Mouse (Mus musculus) cerebral cortex, adult 2 months (tissue): Measurements from ENCODE around the gene Cpm.

Experiments
- WGBS: fragments of 180-500 bp; shearing (Covaris S2); methylation state at CpG from one replicate; pipeline ENCODE4 v1.1.7; 2018; 5-methylcytosine and 5-hydroxymethylcytosine counted together

The Cpm gene

DNA sequence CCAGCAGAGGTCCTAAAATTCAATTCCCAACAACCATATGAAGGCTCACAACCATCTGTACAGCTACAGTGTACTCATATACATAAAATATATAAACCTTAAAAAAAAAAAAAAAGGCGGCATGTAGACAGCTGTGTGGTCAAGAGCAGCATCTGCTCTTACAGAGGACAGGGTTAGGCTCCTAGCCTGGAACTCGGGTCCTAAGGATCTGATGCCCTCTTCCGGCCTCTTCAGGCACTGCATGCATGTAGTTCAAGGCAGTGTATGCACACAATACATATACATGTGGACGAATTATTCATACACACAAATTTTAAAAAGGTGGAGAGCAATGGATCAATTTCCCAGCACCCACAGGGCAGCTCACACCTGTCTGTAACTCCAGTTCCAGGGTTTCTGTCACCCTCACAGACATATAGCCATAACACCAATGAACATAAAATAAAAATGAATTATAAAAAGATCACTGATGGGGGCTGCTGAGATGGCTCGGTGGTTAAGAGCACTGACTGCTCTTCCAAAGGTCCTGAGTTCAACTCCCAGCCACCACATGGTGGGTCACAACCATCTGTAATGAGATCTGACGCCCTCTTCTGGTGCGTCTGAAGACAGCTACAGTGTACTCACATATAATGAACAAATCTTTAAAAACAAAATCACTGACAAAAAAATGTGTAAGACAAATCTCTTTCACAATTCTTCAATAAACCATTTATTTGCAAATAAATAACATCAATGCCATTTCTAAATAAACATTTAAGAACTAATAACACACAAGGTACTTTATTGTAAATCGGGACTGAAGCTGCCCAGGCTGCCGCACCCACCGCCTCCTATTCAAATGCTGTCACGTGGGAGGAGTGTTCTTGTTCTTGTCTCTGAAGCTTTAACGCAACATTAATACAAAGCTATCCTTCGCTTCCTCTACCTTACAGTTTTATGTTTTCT lies 59.2 kb downstream of the Cpm start:
- WGBS = 76% methylated on average over 13 of the region's 13 CpGs

DNA sequence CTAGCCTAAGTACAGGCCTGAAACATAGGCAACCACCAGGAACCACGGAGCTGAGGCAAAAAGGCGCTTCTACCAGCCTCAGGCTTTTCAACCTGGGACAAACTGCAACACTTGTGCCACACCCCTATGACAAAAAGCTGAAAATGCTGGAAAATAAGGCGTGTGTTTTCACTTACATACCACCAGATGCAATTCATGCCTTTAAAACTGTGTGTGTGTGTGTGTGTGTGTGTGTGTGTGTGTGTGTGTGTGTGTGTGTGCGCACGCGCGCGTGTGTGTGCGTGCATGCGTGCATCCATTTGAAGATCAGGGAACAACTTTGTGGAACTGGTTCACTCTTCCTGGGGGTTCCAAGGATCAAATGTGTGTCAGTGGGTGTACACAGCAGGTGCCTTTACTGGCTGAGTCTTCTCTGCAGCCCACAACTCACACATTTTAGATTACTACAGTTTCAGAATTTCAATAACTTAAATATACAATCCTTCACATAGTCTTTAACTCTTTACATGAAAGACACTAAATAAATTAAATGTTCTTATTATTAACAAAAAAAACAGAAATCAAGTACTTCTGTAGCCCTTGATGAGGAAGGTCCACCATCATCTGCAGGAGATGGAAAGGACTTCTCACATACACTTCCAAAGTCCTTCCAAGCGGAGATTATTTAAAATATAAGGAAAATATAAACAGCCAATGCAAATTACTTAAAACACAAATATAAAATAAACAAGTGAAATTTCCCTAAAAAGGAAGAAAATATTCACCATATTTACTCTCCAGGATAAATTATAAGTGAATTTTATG lies 60.2 kb downstream of the Cpm start:
- WGBS = 88% methylated on average over 11 of the region's 11 CpGs

DNA sequence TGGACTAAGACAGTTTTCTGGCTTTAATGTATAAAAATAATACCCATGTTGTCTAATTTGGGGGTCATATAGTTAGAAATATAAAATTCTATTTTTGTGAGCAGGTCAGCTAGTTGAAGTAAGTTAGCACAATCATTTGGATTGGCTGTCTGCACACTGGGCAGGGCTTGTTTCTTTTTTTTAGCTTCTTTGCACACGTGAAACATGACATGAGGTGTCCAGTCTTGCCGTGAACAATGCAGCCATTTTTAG lies 60.7 kb downstream of the Cpm start:
- WGBS = 50% methylated on average over 2 of the region's 2 CpGs

DNA sequence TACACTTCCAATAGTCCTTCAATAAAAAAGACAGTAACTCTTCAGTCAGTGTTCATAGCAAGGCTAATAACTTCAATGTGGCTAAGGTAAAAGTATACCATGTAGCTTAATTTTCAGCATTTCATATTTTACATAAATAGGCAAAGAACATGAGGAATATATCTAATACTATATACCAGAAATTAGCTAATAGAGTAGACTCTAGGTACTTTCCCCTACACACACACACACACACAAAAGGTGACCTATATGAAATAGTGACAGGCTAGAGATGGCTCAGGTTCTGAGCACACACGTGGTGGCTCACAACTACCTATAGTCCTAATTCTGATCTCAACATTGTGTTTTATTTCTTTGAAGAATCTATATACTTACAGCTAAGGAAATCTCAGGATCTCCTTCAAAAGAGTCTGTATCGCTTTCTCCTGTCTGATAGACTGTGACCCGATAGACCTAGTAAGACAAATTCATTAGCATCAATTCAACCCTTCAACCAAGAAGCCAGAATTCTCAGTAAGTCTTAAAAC lies 61.5 kb downstream of the Cpm start:
- WGBS = 92% methylated on average over 3 of the region's 3 CpGs

DNA sequence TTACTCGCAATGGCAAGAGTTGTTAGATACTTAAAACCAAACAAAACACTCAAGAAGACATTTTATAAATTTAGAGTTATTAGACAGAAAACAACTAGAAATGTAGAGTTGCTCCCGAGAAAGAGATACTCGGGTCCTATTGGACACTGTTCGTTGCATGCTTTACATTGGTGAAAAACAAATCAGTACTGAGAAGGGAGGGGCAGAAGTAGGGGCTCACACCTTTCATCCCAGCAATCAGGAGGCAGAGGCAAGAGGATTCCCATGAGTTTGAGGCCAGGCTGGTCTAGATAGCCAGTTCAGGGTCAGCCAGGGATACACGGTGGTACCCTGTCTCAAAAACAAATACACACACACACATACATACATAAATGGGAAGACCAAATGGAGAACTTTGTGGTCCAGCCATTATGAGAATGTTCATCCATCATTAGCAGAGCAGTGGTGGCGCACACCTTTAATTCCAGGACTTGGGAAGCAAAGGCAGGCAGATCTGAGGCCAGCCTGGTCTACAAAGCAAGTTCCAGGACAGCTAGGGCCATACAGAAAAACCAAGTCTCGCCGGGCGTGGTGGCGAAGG lies 62.2 kb downstream of the Cpm start:
- 96% methylated on average over 10 of the region's 10 CpGs for WGBS

DNA sequence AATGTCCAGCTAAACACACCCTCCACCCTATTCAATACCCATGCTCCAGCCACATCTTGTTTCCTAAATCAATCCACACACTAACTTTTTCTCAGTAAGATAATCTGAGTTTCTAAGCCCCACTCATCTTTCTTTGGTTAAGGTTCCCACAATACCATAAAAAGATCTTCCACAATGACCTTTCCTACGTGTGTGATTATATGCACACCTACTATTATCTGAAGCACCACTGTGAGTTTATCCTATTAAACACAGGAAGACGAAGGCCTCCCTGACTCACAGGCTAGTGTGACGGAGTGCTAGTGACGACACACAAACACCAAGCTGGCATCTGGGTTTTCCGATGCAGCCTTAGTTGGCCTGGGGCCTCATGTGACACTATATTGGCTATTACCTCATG lies 63.7 kb downstream of the Cpm start:
- WGBS = 88% methylated on average over 5 of the region's 5 CpGs

DNA sequence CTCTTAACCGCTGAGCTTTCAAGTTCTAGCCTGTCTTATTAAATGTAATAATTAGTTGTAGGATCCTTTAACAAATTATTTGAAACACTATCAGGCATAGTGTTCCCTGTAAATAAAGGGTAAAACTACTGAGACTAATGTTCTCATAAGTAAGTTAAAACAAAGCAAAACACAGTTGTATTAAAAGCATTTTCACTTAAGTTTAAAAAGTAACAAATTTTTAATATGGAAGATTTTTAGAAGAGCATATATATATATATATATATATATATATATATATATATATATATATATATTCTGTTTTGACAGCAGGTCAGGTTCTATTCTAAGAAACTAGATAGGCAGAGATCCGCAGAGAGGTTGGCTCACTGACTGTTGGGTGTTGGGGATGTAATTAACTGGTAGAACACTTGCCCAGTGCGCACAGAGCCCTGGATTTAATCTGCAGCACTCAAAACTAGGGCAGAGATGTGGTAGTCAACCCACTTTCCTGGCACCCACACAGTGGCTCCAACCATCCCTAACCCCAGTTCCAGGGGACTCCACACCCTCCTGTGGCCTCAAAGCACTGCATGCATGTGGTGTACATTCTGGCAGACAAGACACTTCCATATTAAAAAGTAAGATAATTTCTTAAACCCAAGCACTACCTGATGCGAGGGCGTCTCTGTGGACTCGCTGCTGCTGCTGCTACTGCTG lies 65.1 kb downstream of the Cpm start:
- WGBS = 80% methylated on average over 6 of the region's 6 CpGs

DNA sequence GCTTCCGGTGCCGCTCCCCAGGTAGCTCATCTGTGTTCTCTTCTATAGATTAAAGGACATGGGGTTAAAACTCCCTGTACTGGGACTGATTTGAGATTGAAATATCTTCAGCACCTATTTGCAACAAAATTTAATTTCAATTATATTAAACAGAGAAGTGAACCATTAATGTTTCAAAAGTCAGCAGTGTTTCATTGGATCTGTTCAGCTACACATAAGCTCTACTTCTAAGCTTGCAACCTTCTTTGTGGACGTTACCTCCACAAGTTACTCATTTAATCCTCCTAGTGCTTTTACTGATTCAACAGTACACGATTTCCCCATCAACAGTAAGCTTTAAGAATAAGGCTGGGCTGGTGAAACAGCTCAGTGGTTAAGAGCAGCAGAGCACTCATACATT lies 65.7 kb downstream of the Cpm start:
- 89% methylated on average over 4 of the region's 4 CpGs for WGBS

DNA sequence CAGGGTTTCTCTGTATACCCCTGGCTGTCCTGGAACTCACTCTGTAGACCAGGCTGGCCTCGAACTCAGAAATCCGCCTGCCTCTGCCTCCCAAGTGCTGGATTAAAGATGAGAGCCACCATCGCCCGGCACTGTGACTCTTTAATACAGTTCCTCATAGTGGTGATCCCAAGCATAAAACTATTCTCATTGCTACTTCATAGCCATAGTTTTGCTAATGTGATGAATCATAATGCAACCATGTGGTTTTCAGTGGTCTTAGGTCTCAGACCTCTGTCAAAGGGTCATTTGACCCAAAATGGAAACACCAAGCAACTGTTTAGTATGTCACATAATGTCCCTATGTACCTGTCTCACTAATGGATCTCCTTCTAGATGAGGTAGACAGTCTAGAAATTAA lies 66.3 kb downstream of the Cpm start:
- WGBS = 96% methylated on average over 4 of the region's 4 CpGs

DNA sequence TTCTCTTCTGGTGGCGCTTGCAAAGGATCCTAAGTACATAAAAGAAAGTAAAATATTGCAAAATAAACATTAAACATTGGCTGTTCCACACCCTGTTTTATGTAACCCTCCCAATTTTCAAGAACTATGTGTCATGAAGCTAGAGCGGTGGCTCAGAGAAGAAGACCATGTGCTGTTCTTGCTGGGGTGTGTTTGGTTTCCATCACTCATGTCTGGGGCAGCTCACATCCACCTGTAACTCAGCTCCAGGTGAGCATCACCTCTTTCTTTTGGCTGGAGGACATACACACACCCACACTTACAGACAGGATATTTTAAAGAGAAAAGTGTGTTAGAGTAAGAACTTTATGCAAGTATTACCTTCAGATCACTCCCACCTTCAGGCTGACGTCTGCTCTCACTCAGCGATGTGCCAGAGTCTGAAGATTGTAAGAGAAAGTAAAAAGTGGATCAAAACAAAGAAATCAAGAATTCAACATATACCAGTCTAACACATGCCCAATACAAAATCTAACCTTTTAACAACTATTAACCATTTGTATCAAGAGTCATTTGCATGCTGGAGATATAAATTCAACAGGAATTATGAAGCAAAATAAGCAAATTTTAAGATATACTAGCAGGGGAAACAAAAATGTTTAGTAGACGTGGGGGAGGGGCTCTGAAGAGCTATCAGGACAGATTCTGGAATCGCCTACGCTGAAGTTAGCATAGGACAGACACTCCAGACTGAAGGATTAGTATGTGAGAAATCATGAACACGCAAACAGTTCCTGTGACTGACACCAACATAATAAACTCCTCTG lies 66.9 kb downstream of the Cpm start:
- WGBS = 71% methylated on average over 8 of the region's 8 CpGs

DNA sequence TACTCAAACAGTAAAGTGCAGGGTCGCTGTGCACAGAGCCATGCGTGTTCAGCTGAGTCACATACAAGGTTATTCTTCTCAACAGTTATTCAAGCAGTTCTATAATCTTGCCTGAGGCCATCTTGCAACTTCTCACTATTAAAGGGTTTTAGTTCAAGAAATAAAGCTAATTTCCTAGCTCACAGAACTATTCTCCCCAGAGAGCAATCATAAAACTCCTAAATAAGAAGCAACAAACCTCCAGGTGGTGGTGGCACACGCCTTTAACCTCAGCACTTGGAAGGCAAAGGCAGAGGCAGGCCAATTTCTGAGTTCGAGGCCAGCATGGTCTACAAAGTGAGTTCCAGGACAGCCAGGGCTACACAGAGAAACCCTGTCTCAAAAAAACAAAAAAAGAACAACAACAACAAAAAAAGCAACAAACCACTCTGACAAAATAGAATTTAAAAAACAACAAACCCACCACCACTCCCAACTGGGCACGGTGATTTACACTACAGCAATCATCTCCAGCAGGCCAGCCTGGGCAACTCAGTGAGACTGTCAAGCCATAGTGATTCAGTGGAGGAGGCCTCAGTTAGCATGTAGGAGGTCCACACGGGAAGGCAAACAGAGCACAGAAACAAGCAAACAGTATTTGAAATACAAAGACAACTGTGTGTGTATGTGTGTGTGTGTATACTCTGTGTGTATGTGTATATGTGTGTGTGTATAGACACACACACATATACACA lies 67.7 kb downstream of the Cpm start:
- 83% methylated on average over 6 of the region's 6 CpGs for WGBS

DNA sequence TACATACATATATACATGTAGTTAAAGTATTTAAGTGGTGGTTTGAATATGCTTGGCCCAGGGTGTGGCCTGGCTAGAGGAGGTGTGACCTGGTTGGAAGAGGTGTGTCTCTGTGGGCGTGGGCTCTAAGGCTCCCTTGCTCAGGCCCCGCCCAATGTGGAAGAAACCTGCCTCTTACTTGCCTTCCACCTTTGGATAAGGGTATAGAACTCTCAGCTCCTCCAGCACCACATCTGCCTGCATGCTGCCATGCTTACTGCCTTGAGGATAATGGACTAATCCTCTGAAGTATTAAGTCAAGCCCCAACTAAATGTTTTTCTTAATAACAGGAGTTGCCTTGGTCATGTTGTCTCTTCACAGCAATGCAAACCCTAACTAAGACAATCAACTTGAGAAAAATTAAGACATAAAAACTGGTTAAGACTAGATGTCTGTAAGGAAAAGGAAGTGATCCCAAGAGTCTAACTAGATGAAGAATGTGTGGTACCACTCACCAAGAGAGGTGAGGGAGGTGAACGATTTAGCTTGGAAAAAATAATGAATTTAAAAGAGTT lies 68.3 kb downstream of the Cpm start:
- WGBS = 87% methylated on average over 3 of the region's 3 CpGs

DNA sequence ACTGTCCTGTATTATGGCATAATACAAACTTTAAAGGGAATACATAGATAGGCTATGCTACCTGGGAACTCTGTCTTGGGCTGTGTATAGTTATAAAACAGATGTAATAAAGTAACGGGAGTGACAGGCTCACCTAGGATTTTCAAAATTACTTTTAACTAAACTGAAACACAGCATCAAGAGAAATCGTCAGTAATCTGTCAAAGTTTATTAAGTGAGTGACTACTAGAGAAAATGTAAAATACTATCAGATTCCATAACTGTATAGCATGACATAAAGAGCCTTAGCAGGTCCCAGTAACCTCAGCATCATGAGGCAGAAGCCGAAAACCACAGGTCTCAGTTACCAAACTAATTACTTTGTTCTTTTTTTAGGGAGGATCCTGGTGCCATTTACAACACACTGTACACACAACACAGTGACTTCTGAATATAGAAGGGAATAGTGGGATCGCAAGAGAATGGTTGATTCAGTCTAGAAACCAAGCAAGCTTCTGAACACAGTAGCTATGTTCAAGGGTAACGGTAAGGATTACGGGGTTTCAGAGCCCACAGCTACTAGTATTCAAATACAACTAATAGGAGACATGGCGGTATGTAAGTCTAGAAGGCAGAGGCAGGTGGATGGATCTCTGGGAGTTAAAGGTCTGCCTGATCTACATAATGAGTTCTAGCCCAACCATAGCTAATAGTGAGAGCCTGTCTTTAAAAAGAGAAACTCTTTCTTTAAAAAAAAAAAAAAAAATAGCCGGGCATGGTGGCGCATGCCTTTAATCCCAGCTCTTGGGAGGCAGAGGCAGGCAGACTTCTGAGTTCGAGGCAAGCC lies 69.2 kb downstream of the Cpm start:
- WGBS = 92% methylated on average over 10 of the region's 10 CpGs

DNA sequence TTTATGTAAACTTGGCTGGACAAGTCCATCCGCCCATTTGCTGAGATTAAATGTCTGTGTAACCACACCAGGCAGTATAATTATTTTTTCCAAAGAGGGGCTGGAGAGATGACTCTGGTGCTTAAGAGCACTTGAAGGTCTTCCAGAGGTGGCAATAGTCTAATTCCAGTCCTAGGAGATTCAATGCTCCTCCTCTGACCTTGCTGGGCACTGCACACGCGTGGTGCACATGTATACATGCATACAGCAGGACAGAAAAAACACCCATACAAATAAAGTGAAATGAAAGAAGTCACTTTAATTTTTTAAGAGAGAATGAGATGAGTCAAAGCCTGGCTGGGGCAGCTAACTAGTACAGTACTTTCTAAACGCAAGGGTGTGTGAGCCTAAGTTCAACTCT lies 70.6 kb downstream of the Cpm start:
- 92% methylated on average over 4 of the region's 4 CpGs for WGBS

DNA sequence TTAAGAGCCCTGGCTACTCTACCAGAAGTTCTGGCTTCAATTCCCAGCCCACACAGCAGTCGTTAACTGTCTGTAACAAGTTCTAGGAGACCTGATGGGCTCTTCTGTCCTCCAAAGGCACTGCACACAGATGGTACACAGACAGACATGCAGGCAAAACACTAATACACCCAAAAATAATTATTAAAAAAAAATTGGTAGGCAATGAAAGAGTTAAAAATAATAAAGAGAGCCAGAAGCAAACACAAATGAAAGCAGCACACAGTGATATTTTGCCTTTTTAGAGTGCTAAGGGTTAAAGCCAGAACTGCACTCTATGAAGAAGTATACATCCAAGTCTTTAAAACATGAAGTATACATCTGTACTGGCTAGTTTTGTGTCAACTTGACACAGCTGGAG lies 71.2 kb downstream of the Cpm start:
- WGBS = 52% methylated on average over 1 of the region's 1 CpGs

DNA sequence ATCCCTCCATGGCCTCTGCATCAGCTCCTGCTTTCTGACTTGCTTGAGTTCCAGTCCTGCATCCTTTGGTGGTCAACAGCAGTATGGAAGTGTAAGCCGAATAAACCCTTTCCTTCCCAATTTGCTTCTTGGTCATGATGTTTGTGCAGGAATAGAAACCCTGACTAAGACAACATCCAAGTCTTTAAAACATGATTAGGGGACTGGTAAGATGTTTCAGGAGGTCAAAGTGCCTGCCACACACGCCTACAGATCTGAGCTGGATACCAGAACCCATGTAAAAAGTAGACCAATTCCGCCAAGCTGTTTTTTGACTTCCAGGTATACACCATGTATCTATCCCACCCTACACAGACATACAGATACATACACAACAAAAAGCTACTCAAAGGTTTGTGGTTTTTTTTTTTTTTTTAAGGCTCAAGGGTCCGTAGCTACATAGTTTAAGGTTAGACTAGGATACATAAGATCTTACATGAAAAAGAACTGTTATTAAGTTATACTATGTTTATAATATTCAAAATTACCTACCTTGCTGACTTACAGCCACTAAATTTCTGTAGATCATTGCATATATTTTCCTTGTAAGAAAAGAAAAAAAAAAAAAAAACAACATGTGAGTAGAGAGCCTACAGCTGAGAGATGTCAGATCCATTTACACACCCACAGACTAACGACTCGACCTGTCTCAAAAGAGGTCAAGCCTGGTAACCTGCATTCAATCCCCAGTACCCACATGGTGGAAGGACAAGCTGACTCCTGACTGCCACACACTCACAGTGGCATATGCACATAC lies 71.9 kb downstream of the Cpm start:
- 90% methylated on average over 6 of the region's 6 CpGs for WGBS

DNA sequence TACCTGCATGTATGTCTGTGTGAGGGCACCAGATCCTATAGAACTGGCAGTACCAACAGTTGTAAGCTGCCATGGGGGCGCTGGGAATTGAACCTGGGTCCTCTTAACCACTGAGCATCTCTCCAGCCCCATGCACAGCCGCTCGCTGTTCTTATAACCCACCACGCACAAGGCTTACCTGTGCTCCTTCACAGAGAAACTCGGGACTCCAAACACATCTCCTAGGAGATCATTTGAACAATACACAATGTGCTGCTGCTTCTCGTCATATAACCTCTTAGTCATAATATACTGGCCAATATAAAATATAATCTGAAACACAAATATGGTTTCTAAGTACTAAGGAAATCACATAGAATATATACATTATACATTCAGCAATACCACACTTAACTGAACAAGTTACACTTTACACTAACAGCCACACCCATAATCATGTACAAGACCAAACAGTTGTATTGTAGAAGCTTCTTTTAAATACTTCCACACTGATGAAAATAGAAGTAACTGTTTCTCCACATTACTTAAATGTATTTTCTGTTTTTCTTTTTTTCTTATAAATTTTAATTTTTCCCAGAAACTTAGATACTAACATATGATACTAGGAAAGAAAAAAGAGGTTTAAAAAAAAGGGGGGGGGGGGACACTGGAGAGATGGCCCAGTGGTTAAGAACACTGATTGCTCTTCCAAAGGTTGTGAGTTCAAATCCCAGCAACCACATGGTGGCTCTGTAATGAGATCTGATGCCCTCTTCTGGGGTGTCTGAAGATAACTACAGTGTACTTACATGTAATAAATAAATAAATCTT lies 72.9 kb downstream of the Cpm start:
- WGBS = 95% methylated on average over 6 of the region's 6 CpGs

DNA sequence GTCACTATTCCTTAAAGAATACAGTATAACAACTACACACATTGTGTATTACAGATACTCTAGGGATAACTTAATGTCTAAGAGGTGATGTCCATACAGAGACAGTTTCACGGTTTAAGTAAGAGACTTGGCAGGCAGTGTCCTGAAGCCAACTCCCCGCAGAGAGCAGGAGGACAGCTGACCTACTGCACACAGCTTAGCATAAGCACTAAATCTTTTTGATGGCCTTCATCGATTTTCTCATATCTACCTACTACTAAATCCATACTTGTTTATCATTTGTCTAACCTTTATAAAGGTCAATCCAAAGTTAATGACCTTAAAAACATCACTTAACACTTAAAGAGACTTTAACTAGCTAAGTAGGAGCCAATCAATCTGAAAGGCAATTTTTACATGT lies 74.2 kb downstream of the Cpm start:
- 78% methylated on average over 3 of the region's 3 CpGs for WGBS
